Mouse (Mus musculus) MEL-GATA-1-ER (cell line): ENCODE data around the gene Zfp119b.
"Not testable (repeated sequence)": the region's sequence is repeated elsewhere in the genome, so short reads cannot be mapped to it uniquely, and the experiment has no call there.

Experiments
- DNase-seq: peaks from one replicate; pipeline ENCODE4 v3.0.0-alpha.2; 2012; ENCODE audit warnings: low read depth; ENCODE audit errors: extremely low read depth

The Zfp119b gene

DNA sequence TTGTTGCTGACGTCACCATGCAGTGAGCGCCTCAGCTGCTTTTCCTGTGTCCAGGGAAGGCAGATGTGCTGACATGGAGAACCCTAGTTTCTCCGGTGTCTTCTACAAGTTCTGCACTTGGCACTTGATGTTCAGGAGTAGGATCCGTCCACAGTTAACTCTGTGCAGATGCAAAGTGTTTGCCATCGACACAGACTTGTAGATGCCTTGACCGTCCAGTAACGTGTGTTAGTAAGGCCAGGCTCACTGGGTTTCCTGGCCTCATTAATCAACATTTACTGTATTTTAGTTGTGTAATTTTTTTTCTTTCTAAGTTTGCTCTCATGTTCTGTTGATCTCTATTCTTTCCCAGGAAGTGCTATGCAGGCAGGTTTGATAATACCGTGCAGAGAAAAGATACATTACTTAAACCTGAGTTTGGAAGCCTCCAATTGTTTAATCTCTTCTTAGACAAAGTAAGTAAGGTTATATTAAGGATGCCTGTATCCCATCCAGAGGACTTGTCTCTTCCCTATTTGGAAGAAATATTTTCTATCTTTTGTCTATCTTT lies 56.8 kb downstream of the Zfp119b start:
- DNase-seq = not testable (repeated sequence)
